Mouse (Mus musculus) naive thymus-derived CD4-positive, alpha-beta T cell, adult 2 months (primary cell): ENCODE measurements around the gene Car4.

Source experiments
- DNase-seq: peaks from one replicate; pipeline ENCODE4 v3.0.0-alpha.2; 2011; ENCODE audit warnings: low read depth

The Car4 gene

DNA sequence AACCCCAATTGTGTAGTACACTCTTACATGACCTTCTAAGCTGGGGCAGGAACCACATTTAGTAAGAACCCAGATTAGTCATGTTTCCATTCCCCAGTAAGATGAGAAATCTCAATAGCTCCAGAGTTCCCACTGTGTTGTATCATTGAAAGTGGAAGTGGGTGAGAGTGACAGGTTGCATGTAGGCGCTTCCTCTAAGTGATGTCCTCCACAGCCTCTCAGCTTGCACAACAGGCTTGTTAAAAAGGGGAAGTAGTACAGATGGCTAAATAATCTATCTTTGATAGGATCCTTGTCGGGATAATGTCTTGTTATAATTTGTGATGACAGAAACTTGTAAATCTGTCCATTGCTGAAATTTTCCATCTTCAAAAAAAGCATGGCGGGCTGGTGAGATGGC lies 46.0 kb downstream of the Car4 start:
- DNase-seq = no peak

DNA sequence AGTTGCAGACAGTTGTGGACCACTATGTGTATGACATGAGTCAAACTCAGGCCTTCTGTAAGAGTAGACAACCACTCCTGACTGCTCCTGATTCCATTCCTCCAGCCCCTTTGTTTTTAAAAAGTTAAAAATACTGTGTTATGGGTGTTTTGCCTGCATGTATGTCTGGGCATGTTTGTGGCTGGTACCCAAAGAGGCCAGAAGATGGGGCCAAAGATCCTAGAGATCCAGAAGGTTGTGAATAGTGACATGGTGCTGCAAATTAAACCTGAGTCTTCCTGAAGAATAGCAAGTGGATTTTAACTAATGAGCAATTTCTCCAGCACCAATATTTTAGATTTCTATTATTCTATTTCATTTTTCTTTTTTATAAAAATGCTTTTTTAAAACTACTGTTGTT lies 55.5 kb downstream of the Car4 start:
- DNase-seq = no peak
